Mouse (Mus musculus) C2C12 (cell line): ENCODE measurements around the gene Gli1. TPM values are rescaled to one million over a fixed set of nuclear protein-coding genes. Genes with fewer than 3 reads are reported as not detected.

ENCODE experiments used
- H3K27me3 ChIP-seq: one replicate; pipeline ENCODE4 v1.6.1; 2011; ENCODE audit not compliant: control insufficient read depth, insufficient read depth, insufficient read length
- H3K36me3 ChIP-seq: one replicate; pipeline ENCODE4 v1.6.1; 2011; ENCODE audit not compliant: control insufficient read depth, insufficient read depth
- H3K4me3 ChIP-seq: one replicate; pipeline ENCODE4 v1.5.1; 2011; ENCODE audit warnings: mild to moderate bottlenecking, control low read depth; ENCODE audit not compliant: poor library complexity, insufficient read depth, severe bottlenecking
- H3K79me2 ChIP-seq: one replicate; pipeline ENCODE4 v1.6.1; 2011; ENCODE audit not compliant: control insufficient read depth, insufficient read depth
- H3K79me3 ChIP-seq: one replicate; pipeline ENCODE4 v1.6.1; 2011; ENCODE audit warnings: low read depth, control low read depth
- H3ac ChIP-seq: one replicate; pipeline ENCODE3; 2011; ENCODE audit warnings: low read depth; ENCODE audit not compliant: control insufficient read depth, insufficient read length
- CEBPB ChIP-seq: IDR thresholded peaks from one replicate; pipeline ENCODE4 v1.6.1; 2011; ENCODE audit warnings: low read depth, mild to moderate bottlenecking, control low read depth, moderate library complexity
- CTCF ChIP-seq: IDR thresholded peaks from one replicate; pipeline ENCODE4 v1.5.1; 2011; ENCODE audit not compliant: control insufficient read depth, insufficient read depth, insufficient read length
- FOSL1 ChIP-seq: IDR thresholded peaks from one replicate; pipeline ENCODE4 v1.8.0; 2011; ENCODE audit warnings: mild to moderate bottlenecking, low read length; ENCODE audit not compliant: poor library complexity, insufficient read depth, severe bottlenecking
- MAX ChIP-seq: IDR thresholded peaks from one replicate; pipeline ENCODE4 v1.6.1; 2011; ENCODE audit warnings: mild to moderate bottlenecking, control low read depth
- MYOD1 ChIP-seq: IDR thresholded peaks from one replicate; pipeline ENCODE4 v1.6.1; 2011; ENCODE audit warnings: low read depth; ENCODE audit not compliant: control insufficient read depth, insufficient read length
- MYOG ChIP-seq: IDR thresholded peaks from one replicate; pipeline ENCODE4 v1.6.1; 2011; ENCODE audit not compliant: control insufficient read depth, insufficient read length; ENCODE audit errors: extremely low read depth
- USF1 ChIP-seq: IDR thresholded peaks from one replicate; pipeline ENCODE4 v1.6.1; 2011; ENCODE audit warnings: low read depth, mild to moderate bottlenecking, control low read depth, moderate library complexity
- polyA plus RNA-seq: library from polyadenylated mRNA; unstranded; fragments of >200 nt; fragmentation: generic; extraction: Trizol; gene quantifications from one replicate; pipeline ENCODE4 v1.2.1, GENCODE M21; 2012; ENCODE audit warnings: missing spikeins

The Gli1 gene
- polyA plus RNA-seq, 1 experiment: 1.6 TPM

DNA sequence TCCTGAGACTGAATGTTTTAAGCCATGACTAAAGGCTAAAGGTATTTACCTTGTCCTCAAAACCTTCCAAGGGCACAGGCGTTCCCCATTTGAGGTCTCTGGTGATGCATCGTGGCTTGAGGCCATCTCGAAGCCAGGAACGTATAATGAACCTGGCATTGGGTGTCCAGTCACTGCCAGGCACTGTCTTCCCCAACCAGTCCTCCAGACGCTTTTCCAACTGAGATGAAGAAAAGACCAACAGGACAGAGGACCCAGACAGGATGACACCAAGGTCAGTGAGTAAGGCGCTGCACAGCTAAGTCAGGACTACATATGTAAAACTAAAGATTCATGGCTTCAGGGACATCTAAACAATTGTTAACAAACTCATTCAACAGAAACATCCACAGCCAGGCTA lies 41.4 kb downstream of the Gli1 start:
- Histone ChIP-seq H3K79me3 (no peaks in the 10 kb centered on the region), H3K36me3 (peaks cover 96% of the 10 kb centered on the region), H3K79me2 (peaks cover under 1% of the 10 kb centered on the region), H3K27me3 (no peaks in the 10 kb centered on the region), H3ac (no peak overlapping the region), H3K4me3 (no peak overlapping the region)
- TF ChIP-seq MYOG (no peak), CTCF (no peak), MAX (no peak), FOSL1 (no peak), MYOD1 (no peak), CEBPB (no peak), USF1 (no peak)

DNA sequence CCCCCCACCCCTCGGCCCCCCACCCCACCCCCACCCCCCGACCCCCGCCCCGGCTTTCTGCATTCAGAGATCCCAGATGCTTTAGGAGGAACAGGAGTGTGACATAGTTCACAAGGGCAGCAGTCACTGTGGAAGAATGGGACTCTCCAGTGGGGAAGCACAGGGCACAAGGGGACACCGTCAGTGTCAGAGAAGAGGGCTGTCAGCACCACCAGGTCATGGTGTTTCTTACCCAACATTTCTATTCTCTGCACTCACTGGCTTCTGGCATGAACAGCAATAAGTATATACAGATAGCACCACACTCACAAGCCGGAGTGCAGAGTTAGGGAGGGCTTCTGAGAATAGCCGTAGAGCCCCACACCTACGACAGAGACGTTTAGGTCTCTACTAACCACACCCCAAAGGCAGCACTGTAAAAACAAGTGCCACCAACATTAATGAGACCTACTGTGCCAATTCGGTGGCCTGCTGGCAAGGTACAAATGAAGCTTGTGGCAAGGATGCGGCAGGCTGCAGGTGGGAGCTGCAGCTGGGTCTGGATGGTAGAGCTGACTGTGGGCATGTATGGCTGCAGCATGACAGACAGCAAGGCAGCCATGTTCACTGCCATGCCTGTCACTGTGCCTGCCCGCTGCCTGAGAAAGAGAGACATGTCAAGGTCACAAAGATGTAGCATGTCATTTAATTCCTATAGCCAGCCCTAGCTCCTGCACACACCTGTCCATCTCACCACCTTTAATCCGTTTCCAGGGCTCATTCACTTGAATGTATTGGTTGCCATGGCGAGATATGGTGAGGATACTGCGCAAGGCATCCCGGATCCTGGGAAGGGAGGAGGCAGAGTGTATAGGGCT lies 44.5 kb downstream of the Gli1 start:
- Histone ChIP-seq H3K79me3 (peaks cover 12% of the 10 kb centered on the region), H3K4me3 (no peak overlapping the region), H3ac (no peak overlapping the region), H3K79me2 (peaks cover 31% of the 10 kb centered on the region), H3K36me3 (peaks cover 96% of the 10 kb centered on the region), H3K27me3 (no peaks in the 10 kb centered on the region)
- TF ChIP-seq MYOD1: no peak

DNA sequence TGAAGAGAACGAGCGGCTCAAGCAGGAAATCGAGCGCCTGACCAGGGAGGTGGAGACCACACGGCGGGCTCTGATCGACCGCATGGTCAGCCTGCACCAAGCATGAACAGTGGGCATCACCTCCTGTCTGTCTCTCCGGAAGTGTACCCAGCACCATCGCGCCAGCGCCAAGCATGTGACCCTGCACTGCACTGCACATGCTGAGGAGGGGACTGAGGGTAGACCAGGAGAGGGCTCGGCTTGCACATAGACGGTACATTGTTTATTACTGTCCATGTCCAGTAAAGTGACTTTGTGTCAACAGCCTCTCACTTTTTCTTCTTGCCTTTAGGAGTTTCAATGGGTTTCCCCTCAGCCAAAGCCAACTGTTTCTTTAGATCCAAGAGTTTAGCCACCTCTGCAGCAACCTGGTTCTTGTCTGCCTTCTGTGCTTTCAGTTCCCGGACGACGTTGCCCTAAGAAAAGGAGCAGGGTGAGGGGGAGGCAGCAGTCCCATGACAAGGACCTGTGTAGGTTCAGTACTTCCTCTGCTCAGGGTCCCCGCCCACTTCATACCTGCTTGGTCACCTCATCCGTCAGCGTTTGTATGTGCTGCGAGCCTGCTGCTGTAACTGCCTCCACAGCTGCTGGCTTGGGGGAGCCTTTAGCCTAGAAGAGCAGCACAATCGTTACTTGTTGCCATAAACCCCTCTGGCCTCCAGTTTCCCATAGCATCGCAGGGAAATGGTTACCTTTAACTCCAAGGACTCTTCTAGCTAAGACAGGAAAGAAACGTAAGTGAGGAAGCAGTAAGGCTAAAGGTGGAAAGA lies 45.6 kb downstream of the Gli1 start:
- Histone ChIP-seq H3K36me3 (peaks cover 93% of the 10 kb centered on the region), H3K27me3 (no peaks in the 10 kb centered on the region), H3K79me3 (peaks cover 21% of the 10 kb centered on the region), H3K4me3 (no peak overlapping the region), H3ac (no peak overlapping the region), H3K79me2 (peaks cover 42% of the 10 kb centered on the region)
- no peak for TF ChIP-seq USF1
- TF ChIP-seq MYOG: no peak
- no peak for TF ChIP-seq MYOD1
- no peak for TF ChIP-seq CEBPB
- no peak for TF ChIP-seq MAX
- TF ChIP-seq FOSL1: no peak

DNA sequence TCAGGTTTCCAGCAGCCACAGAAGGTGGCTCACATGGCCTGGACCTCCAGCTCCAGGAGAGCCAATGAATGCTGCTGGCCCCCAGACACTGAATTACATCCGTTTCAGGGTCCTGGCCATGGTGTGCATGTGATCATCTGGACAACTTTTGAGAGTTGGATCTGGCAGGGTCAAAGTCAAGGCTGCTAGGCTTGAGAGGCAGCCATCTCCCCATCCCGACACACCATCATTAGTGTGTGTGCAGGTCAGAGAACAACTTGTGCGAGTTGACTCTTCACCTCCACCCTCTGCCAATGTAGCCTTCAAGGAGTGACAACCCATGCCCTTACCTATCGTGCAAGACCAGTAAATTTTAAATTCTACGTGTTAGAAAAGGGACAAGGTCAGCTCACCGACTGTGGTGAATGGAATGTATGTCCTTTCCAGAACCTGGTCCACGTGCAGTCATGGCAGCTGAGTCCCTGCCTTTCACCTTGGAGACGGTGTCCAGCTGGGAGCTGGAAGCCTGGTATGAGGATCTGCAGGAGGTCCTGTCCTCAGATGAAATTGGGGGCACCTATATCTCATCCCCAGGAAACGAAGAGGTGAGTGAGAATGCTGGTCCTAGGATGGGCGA lies 46.8 kb downstream of the Gli1 start:
- Histone ChIP-seq H3K4me3 (no peak overlapping the region), H3ac (no peak overlapping the region), H3K36me3 (peaks cover 81% of the 10 kb centered on the region), H3K27me3 (no peaks in the 10 kb centered on the region), H3K79me3 (peaks cover 25% of the 10 kb centered on the region), H3K79me2 (peaks cover 46% of the 10 kb centered on the region)
- TF ChIP-seq CEBPB: no peak
- no peak for TF ChIP-seq MYOG
- TF ChIP-seq MYOD1: no peak
- TF ChIP-seq MAX: no peak
- no peak for TF ChIP-seq CTCF
- TF ChIP-seq USF1: no peak

DNA sequence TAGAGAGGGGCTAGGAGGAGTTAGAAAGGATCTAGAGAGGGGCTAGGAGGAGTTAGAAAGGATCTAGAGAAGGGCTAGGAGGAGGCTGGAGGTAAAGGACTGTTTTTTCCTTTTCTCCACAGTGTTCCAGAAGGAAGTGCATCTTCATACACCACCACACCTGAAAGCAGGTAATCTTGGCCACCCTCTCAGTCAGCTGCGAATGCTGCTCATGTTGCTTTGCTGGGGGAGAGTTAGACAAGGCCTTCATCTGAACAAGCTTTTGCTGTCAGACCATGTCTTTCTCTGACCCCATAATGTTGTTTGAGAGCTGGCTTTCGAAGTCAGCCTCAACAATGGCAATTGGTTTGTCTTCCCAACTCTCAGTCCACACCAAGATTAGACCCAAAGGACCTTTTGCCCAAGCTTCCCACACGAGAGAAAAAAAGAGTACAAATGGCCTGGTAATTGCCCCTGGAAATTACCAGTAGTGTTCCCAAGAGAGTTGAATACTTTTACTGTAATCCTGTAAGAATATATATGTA lies 48.1 kb downstream of the Gli1 start:
- Histone ChIP-seq H3K27me3 (no peaks in the 10 kb centered on the region), H3K79me3 (peaks cover 25% of the 10 kb centered on the region), H3ac (no peak overlapping the region), H3K79me2 (peaks cover 46% of the 10 kb centered on the region), H3K4me3 (no peak overlapping the region), H3K36me3 (peaks cover 68% of the 10 kb centered on the region)
- TF ChIP-seq MYOG (no peak), MYOD1 (no peak), FOSL1 (no peak), USF1 (no peak), CEBPB (no peak), CTCF (no peak), MAX (no peak)

DNA sequence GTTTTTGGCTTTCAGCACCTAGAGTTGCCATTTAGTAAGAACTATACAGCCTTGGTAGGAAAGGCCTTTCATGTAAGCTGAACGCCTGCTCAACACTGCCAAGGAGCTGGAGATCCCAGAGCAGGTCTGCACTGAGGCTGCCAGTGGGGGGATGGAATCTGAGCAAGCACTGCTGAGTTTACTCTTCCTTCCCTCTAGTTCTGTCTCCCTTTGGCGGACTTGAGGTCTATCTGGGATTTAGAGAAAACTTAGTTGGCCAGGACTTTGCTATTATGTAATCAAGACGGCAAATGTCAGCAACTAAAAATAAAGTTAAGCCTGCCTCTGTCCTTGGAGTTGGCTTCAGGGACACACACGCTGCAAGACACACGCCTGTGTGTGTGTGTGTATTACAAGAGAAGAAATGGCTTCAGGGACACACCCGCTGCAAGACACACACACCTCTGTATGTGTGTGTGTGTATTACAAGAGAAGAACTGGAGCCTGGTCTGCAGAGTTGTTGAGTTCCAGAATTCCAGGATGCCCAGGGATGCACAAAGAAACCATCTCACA lies 48.7 kb downstream of the Gli1 start:
- Histone ChIP-seq H3K79me2 (peaks cover 52% of the 10 kb centered on the region), H3K27me3 (no peaks in the 10 kb centered on the region), H3ac (no peak overlapping the region), H3K36me3 (peaks cover 63% of the 10 kb centered on the region), H3K4me3 (no peak overlapping the region), H3K79me3 (peaks cover 28% of the 10 kb centered on the region)
- TF ChIP-seq MAX (no peak), CTCF (no peak), CEBPB (no peak), FOSL1 (no peak), MYOD1 (no peak)
